Comparison of ENCODE assay signal across 9 mouse cellular contexts in the genomic region with DNA sequence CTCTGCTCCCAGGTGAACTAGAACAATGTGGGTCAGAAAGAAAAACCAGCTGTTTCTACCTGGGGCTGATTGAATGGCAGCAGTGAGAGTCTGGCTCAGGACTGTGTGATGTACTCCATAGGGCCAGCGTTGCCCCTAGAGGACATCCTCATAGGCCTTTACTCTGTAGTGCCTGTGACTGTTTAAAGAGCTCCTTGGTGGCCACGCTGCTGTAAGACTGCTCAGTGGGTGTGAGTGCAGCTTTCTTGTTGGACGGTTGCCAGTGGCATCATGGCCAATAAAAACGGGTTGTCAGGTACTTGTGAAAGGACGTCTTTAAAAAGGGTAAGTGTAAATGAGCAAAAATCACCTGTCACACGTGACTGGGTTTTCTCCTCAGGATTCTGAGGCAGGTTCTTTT.
DNase-seq lines count a peak whose midpoint lies in the region; ATAC-seq lines count a peak whose summit lies in the region.
"Had no signal": no experiment of that assay in that cellular context is flagged by ENCODE, and none has a peak within 500 bp of the region (broad histone marks: within the 10 kb centered on the region; RNA-seq: fewer than 3 reads in every experiment).

No protein-coding gene starts in this region.

- no peak overlapping the region for H3K4me2 ChIP-seq in midbrain, embryonic 15.5 days
- H3K4me2 ChIP-seq: heart, embryonic 15.5 days had no signal

- H3K9me3 ChIP-seq in midbrain, embryonic 15.5 days, result no peaks in the 10 kb centered on the region
- no peaks in the 10 kb centered on the region for H3K9me3 ChIP-seq in midbrain, embryonic 10.5 days (replicated peaks)
- H3K9me3 ChIP-seq: heart, embryonic 15.5 days had no signal

- 50% methylated on average over 6 of the region's 6 CpGs for WGBS in midbrain, embryonic 15.5 days
- 77% methylated on average over 6 of the region's 6 CpGs for WGBS in midbrain, embryonic 10.5 days

- no peaks in the 10 kb centered on the region for H3K27me3 ChIP-seq in midbrain, embryonic 15.5 days (replicated peaks)
- H3K27me3 ChIP-seq in midbrain, embryonic 10.5 days (ENCODE audit: low read depth, poor library complexity, severe bottlenecking), result no peaks in the 10 kb centered on the region
- H3K27me3 ChIP-seq: heart, embryonic 15.5 days had no signal

- DNase-seq in cerebellum, adult 18-20 months, result peak; percentile 20 to 34
- no peak for DNase-seq in cerebellum, postnatal 4 days (ENCODE audit: low spot score in 2 of 2)
- DNase-seq in midbrain, embryonic 10.5 days (ENCODE audit: low spot score), result no peak
- DNase-seq in kidney, postnatal 10 days, result peak; percentile 29
- DNase-seq in liver, result no peak
- DNase-seq in frontal cortex, postnatal 25 days (ENCODE audit: low spot score in 2 of 2), result no peak

- no peaks in the 10 kb centered on the region for H3K36me3 ChIP-seq in midbrain, embryonic 15.5 days (replicated peaks)
- H3K36me3 ChIP-seq in midbrain, embryonic 10.5 days, result 0 out of 2 replicates have a peak, but pooled peaks cover 3% of the 10 kb centered on the region
- H3K36me3 ChIP-seq: heart, embryonic 15.5 days had no signal

- no peak overlapping the region for H3K9ac ChIP-seq in midbrain, embryonic 15.5 days
- H3K9ac ChIP-seq: heart, embryonic 15.5 days had no signal

- no peaks in the 10 kb centered on the region for H3K4me1 ChIP-seq in midbrain, embryonic 15.5 days
- H3K4me1 ChIP-seq in midbrain, embryonic 10.5 days, result no peaks in the 10 kb centered on the region
- H3K4me1 ChIP-seq: heart, embryonic 15.5 days had no signal

- H3K27ac ChIP-seq in midbrain, embryonic 15.5 days, result no peak overlapping the region
- no peak overlapping the region for H3K27ac ChIP-seq in midbrain, embryonic 10.5 days (replicated peaks)
- H3K27ac ChIP-seq: heart, embryonic 15.5 days had no signal

- peak; percentile 70 for ATAC-seq in midbrain, embryonic 15.5 days (replicated peaks)
- ATAC-seq in neutrophil, adult 5-6 weeks (ENCODE audit: extremely low read depth, insufficient number of reproducible peaks, low FRiP score, poor library complexity, severe bottlenecking), result peak; percentile 23; the same call in 1 of the 2 replicates

- no peak overlapping the region for H3K4me3 ChIP-seq in midbrain, embryonic 15.5 days
- no peak overlapping the region for H3K4me3 ChIP-seq in midbrain, embryonic 10.5 days
- H3K4me3 ChIP-seq: heart, embryonic 15.5 days had no signal

Comparison
In these comparisons a context has a peak if more than half of its experiments do, and no peak if none do; other contexts are left out.
1. DNase-seq: peak in cerebellum, adult 18-20 months (2 of 2) and kidney, postnatal 10 days (single experiment); none in cerebellum, postnatal 4 days (0 of 2), midbrain, embryonic 10.5 days (single experiment), liver (single experiment) and frontal cortex, postnatal 25 days (0 of 2).